Mouse (Mus musculus): ENCODE measurements at regions not wholly inside any gene's neighbourhood (a gene's known extent, or its start where the extent isn't known, plus 50 kb on each side); places are given as distances from the start of the nearest gene placed in this dataset.

GRCm38 (mm10) chr9:33209083-33209482, 573.1 kb downstream of the Ets1 start:
- DNase-seq (ENCODE audit: low spot score in 2 of 2) = no peak

- DNase-seq (ENCODE audit: low spot score in 2 of 2) = no peak
Measured at GRCm38 (mm10) chr9:33214523-33214922, 578.5 kb downstream of the Ets1 start.

- DNase-seq (ENCODE audit: low spot score in 2 of 2) = no peak
Measured at GRCm38 (mm10) chr9:33220981-33221380, 585.0 kb downstream of the Ets1 start.

DNA sequence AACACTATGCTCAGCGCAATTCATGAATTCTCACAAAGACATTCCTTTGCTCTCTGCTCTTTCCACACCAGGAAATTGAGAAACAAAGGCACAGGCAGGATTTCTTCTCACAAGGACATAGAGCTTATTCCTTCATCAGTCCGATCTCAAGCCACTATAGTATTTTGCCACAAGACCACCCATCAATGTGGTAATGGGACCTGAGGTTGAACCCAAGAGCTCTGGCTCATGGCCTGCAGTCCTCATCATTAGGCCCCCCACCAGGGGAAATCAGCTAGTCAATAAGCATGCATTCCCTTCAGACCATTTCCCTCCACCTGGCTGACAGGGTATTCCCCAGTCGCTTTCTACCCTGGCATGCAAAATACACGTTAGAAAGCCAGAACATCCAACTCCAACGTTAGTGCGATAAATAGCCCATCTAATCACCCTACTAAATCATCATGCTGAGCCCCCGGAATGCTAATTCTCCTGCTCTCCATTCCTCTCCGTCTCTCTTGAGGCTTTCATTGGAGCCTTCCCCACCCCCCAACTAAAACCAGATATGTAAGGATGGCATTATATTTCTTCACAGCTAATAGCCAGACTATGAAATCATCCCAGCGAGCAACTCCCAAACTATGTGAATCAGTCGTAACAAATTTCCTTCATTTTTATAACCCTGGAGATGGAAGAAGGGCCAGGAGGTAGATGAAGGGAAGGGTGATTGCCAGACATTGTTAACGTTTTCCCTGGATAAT, 586.2 kb downstream of the Ets1 start:
- DNase-seq (ENCODE audit: low spot score in 2 of 2) = no peak

DNA sequence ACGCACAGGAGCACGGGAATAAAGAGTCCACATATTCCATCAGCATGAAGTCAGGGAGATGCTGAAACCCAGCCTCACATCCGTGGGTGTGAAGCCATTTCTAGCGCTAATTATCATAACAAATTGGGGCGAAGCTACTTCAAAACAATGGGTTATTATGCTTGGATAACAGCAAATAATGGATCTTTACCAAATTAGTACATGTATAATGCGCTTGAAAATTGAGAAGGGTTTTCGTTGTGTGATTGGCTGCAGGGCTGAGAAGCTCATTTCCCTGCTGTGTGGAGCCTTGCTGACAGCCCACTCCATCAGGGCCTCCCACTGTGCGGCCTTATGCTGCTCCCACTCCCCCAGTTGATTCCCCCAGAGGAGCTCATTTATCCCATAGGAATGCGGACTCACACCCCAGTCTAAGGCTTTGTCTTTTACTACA, 597.7 kb downstream of the Ets1 start:
- DNase-seq (ENCODE audit: low spot score in 2 of 2) = no peak

GRCm38 (mm10) chr9:33238190-33238589, 602.2 kb downstream of the Ets1 start:
- DNase-seq (ENCODE audit: low spot score in 2 of 2) = no peak

GRCm38 (mm10) chr9:33238846-33239245, 602.8 kb downstream of the Ets1 start:
- no peak for DNase-seq (ENCODE audit: low spot score in 2 of 2)

- no peak for DNase-seq (ENCODE audit: low spot score in 2 of 2)
Measured at GRCm38 (mm10) chr9:33240506-33240905, 604.5 kb downstream of the Ets1 start.

GRCm38 (mm10) chr9:33240914-33241635, 605.1 kb downstream of the Ets1 start:
- no peak for DNase-seq (ENCODE audit: low spot score in 2 of 2)

GRCm38 (mm10) chr9:33246932-33247331, 610.9 kb downstream of the Ets1 start:
- peak in 1 of 2 experiments; percentile 16 for DNase-seq (ENCODE audit: low spot score in 2 of 2)

GRCm38 (mm10) chr9:33258241-33258640, 622.2 kb downstream of the Ets1 start:
- DNase-seq (ENCODE audit: low spot score in 2 of 2) = no peak

DNA sequence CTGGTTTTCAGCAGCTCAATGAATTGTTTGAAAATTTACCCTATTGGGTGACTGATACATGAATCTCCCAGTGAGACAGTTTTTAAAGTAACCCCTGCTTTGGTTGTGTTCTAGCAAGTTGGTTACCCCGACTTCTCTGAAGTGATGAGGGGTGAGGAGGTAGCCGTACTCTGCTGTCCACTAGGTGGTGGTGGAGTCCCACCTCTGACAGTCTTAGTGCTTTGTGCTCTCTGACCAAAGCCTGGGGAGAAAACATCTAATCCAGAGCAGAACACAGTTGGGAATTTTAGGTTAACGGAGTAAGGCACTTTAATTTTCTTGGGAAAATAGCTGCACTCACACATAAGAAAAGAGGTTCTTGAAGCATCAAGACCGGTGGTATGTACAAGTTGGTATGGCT, 624.1 kb downstream of the Ets1 start:
- no peak for DNase-seq (ENCODE audit: low spot score in 2 of 2)

GRCm38 (mm10) chr9:33289381-33289780, 653.4 kb downstream of the Ets1 start:
- no peak for DNase-seq (ENCODE audit: low spot score in 2 of 2)

- no peak for DNase-seq (ENCODE audit: low spot score in 2 of 2)
Measured at GRCm38 (mm10) chr9:33292116-33292515, 656.1 kb downstream of the Ets1 start.

GRCm38 (mm10) chr9:33295925-33296324, 659.9 kb downstream of the Ets1 start:
- no peak for DNase-seq (ENCODE audit: low spot score in 2 of 2)

DNA sequence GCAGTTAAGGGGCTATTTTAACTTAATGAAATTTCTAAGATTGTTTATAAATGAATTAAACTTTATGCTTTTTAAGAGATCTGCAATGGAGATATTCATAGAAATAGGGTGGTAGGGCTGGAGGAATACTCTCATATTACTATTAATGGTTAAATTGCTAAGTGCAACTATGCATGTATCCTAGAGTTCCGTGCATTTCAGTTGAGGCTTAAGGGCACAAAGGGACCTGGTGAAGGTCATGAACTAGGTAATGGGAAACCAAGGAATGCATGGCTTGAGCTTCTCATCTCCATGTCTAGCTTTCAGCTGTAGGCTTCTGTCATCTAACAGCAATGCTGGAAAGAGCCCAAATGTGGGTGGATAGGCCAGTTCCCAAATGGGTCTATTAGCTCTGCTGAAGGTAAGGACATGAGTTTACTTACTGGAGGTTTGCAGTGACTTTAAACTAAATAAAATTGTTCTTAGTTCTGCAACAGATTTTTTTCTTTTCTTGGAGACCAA, 683.6 kb downstream of the Ets1 start:
- no peak for DNase-seq (ENCODE audit: low spot score in 2 of 2)

DNA sequence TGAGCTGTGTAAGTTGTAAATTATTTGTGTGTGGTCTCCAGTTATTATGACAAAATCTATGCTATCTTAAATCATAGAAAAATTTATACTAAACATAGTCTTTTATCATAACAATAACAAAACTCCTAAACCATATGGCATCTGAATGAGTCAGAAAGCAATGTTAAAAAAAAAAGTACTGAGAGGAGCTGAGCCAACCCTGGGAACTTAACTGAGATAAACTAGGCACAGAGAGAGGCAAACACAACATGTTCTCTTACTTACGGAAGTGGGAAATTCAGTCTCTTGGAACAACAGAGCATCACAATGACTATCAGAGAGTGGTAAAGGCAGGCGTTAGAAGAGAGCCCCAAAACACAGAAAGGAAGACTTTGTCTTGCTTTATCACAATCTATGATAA, 691.7 kb downstream of the Ets1 start:
- DNase-seq (ENCODE audit: low spot score in 2 of 2) = no peak

DNA sequence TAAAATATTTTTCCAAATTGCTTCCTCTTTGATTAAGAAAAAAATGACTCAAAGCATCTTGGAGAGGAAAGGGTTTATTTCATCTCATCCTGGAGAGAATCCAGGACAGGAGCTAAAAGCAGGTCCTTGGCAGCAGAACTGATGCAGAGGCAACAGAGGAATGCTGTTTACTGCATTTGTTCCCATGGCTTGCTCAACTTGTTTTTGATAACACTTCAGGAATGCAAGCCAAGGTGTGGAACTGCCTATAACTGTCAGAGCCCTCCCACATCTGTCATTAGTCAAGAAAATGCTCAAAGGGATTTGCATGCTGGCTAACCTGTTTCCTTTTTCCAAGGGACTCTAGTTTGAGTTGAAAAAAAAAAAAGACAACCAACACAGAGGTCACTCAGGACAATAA, 714.2 kb downstream of the Ets1 start:
- no peak for DNase-seq (ENCODE audit: low spot score in 2 of 2)

DNA sequence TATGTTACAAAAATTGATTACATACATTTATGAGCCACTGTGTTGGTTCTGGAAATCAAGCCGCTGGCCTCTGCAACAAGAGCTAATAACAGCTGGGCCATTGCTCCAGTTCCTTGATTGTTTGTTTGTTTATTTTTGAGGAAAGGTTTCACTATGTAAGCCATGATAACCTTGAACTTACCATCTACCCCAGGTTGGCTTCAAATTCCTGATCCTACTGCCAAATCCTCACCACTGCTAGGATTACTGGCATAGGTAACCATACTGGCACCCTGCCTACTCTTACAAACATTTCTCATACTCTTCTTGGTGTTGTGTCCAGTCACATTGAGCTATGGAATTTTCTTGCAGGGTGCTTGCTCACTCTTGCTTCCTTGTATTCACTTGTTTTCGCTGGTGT, 720.6 kb downstream of the Ets1 start:
- DNase-seq (ENCODE audit: low spot score in 2 of 2) = no peak

DNA sequence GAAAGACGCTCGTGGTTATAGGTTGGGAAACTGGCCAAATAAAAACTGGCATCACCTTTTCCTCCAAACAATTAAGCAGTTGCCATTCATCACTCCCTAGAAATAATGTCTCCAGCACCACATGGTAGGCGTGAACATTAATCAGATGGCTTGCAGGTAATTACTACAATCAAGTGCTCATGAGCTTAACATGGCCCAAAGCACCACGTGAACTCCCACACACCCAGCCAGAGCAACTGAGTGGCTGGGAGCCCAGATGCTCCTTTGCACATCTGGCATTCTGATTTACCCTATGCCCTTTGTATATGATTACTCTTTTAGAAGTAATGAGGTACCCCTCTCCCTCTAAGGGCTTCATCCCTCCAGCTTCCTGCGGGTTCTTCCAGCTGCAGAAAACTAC, 724.9 kb downstream of the Ets1 start:
- DNase-seq (ENCODE audit: low spot score in 2 of 2) = no peak

DNA sequence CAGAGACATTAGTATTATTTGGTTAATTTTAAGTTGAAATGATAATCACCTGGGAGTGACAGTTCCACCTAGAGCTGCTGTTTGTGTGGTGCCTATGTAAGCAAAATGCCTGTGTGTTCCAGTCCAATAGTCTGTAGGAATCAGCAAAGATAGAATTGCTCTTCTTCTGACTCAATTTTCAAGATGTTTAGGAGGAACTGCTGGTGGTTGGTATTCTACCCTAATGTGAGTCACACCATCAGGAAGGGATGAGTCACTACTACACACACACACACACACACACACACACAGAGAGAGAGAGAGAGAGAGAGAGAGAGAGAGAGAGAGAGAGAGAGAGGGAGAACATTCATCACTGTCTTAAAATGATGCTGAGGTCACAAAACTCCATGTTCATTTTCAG, 753.1 kb downstream of the Ets1 start:
- no peak for DNase-seq (ENCODE audit: low spot score in 2 of 2)

DNA sequence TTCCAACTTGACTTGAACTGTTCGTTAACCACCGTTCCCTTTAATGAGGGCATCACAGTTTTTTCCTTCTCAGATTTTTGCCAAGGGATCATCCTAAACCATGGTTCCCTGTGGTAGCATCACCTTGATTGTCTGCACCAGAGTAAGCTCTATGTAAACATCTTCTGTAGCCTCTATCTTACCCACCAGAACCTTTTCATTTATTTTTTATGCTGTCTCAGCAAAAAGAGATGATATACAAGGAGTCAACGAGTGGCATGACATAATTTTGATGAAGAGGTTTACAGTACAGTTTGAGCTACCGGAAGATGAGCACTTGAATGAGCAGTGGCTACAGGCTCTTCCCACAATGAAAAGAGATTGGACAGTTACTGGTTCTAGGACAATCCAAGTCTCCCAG, 768.7 kb downstream of the Ets1 start:
- no peak for DNase-seq (ENCODE audit: low spot score in 2 of 2)

GRCm38 (mm10) chr9:33407517-33407916, 771.5 kb downstream of the Ets1 start:
- no peak for DNase-seq (ENCODE audit: low spot score in 2 of 2)

All from urinary bladder, adult 18-20 months (tissue).